In genomic region chr5:3577939-3578338, GRCm38 (mm10) we compare ENCODE assay signal across 29 mouse cellular contexts.
"Had no signal": no experiment of that assay in that cellular context is flagged by ENCODE, and none has a peak within 500 bp of the region (broad histone marks: within the 10 kb centered on the region; RNA-seq: fewer than 3 reads in every experiment).

No protein-coding gene starts in this region.

- H3K4me1 ChIP-seq: heart, embryonic 13.5 days; heart, embryonic 15.5 days; hindbrain, embryonic 10.5 days; hindbrain, embryonic 12.5 days; intestine, embryonic 15.5 days; limb, embryonic 10.5 days; limb, embryonic 12.5 days; liver, embryonic 13.5 days; liver, embryonic 15.5 days had no signal

- H3K4me3 ChIP-seq: heart, adult 2 months; heart, embryonic 13.5 days; heart, embryonic 15.5 days; hindbrain, embryonic 10.5 days; hindbrain, embryonic 12.5 days; intestine, embryonic 15.5 days; layer of hippocampus, adult 2 months; left cerebral cortex, adult 2 months; limb, embryonic 10.5 days; limb, embryonic 12.5 days; liver, embryonic 13.5 days; liver, embryonic 15.5 days had no signal

- H3K9me3 ChIP-seq: heart, embryonic 15.5 days; intestine, embryonic 15.5 days; limb, embryonic 10.5 days; liver, embryonic 13.5 days; liver, embryonic 15.5 days had no signal

- H3K27me3 ChIP-seq: heart, embryonic 13.5 days; heart, embryonic 15.5 days; hindbrain, embryonic 12.5 days; intestine, embryonic 15.5 days; limb, embryonic 12.5 days; liver, embryonic 13.5 days; liver, embryonic 15.5 days had no signal

- DNase-seq: gastrocnemius, postnatal 10 days; gastrocnemius, postnatal 25 days; heart, adult 2 months; heart, postnatal 14 days; heart, postnatal 36 days; kidney, adult 18-20 months; kidney, adult 8-10 months; kidney, postnatal 10 days; kidney, postnatal 25 days; kidney, postnatal 4 days; liver; liver, embryonic 13.5 days; liver, postnatal 0 days had no signal

- H3K27ac ChIP-seq: heart, adult 2 months; heart, embryonic 13.5 days; heart, embryonic 15.5 days; hindbrain, embryonic 10.5 days; hindbrain, embryonic 12.5 days; hindbrain, embryonic 14.5 days; intestine, embryonic 15.5 days; layer of hippocampus, adult 2 months; left cerebral cortex, adult 2 months; limb, embryonic 10.5 days; limb, embryonic 12.5 days; liver, embryonic 13.5 days; liver, embryonic 15.5 days had no signal

- ATAC-seq: hindbrain, embryonic 16.5 days; inflammation-experienced regulatory T-cells, adult 6 months; intestine, embryonic 15.5 days; intestine, postnatal 0 days; liver, postnatal 0 days had no signal

- H3K9ac ChIP-seq: heart, embryonic 13.5 days; heart, embryonic 15.5 days; hindbrain, embryonic 12.5 days; hindbrain, embryonic 14.5 days; intestine, embryonic 15.5 days; limb, embryonic 12.5 days; liver, embryonic 13.5 days; liver, embryonic 15.5 days; liver, postnatal 0 days had no signal

- H3K4me2 ChIP-seq: heart, embryonic 11.5 days; heart, embryonic 13.5 days; heart, embryonic 15.5 days; hindbrain, embryonic 12.5 days; hindbrain, embryonic 14.5 days; intestine, embryonic 15.5 days; limb, embryonic 12.5 days; liver, embryonic 11.5 days; liver, embryonic 13.5 days; liver, embryonic 15.5 days had no signal
